18 mouse cellular contexts compared by ENCODE assay signal in genomic region chr6:12787129-12787528, GRCm38 (mm10). TPM values are rescaled to one million over a fixed set of nuclear protein-coding genes. Genes with fewer than 3 reads are reported as not detected.
"Had no signal": no experiment of that assay in that cellular context is flagged by ENCODE, and none has a peak within 500 bp of the region (broad histone marks: within the 10 kb centered on the region; RNA-seq: fewer than 3 reads in every experiment).

No protein-coding gene starts in this region.

- H3K27me3 ChIP-seq: liver, embryonic 15.5 days; lung, embryonic 15.5 days; megakaryocyte, embryonic 14.5 days; midbrain, embryonic 12.5 days; midbrain, embryonic 15.5 days; neural tube, embryonic 12.5 days; stomach, embryonic 15.5 days had no signal

- DNase-seq: liver, postnatal 0 days; lung, adult 2 months; lung, postnatal 14 days; lung, postnatal 36 days; right cerebral cortex, postnatal 14 days; thymus, adult 2 months; thymus, postnatal 25 days; thymus, postnatal 4 days had no signal

- H3K36me3 ChIP-seq: liver, embryonic 15.5 days; lung, embryonic 15.5 days; midbrain, embryonic 12.5 days; midbrain, embryonic 15.5 days; neural tube, embryonic 12.5 days; stomach, embryonic 15.5 days had no signal

- H3K4me1 ChIP-seq: liver, embryonic 15.5 days; lung, embryonic 15.5 days; megakaryocyte, embryonic 14.5 days; midbrain, embryonic 12.5 days; neural tube, embryonic 12.5 days; stomach, embryonic 15.5 days had no signal

- H3K9me3 ChIP-seq: liver, embryonic 15.5 days; lung, embryonic 15.5 days; megakaryocyte, embryonic 14.5 days; midbrain, embryonic 12.5 days; midbrain, embryonic 15.5 days; neural tube, embryonic 12.5 days; stomach, embryonic 15.5 days had no signal

- H3K4me2 ChIP-seq: liver, embryonic 15.5 days; lung, embryonic 15.5 days; midbrain, embryonic 12.5 days; midbrain, embryonic 15.5 days; neural tube, embryonic 12.5 days; stomach, embryonic 15.5 days had no signal

- H3K9ac ChIP-seq: liver, embryonic 15.5 days; liver, postnatal 0 days; lung, embryonic 15.5 days; midbrain, embryonic 12.5 days; midbrain, embryonic 15.5 days; neural tube, embryonic 12.5 days; stomach, embryonic 15.5 days had no signal

- H3K27ac ChIP-seq: liver, embryonic 15.5 days; lung, embryonic 15.5 days; macrophage; midbrain, embryonic 12.5 days; midbrain, embryonic 15.5 days; neural tube, embryonic 12.5 days; stomach, embryonic 15.5 days; stomach, postnatal 0 days had no signal

- H3K4me3 ChIP-seq: liver, embryonic 15.5 days; lung, embryonic 15.5 days; megakaryocyte, embryonic 14.5 days; midbrain, embryonic 12.5 days; midbrain, embryonic 15.5 days; neural tube, embryonic 12.5 days; stomach, embryonic 15.5 days had no signal

- ATAC-seq: liver, postnatal 0 days; lung, postnatal 0 days; midbrain, embryonic 15.5 days had no signal

RNA-seq across cellular contexts. Expression of gene Thsd7a, which starts 37.9 kb away (rescaled TPM):
- polyA plus RNA-seq: macrophage had no signal
